Mouse (Mus musculus) liver, embryonic 13.5 days (tissue): Measurements from ENCODE around the gene Cobl. TPM values are rescaled to one million over a fixed set of nuclear protein-coding genes. Genes with fewer than 3 reads are reported as not detected.

Experiments
- ATAC-seq: fragments of 200-750 bp; cut with Nextera tagmentation; 2 replicates; pipeline ENCODE4 v1.8.0; 2017; ENCODE audit warnings: low read depth, mild to moderate bottlenecking, moderate number of reproducible peaks, moderate library complexity
- DNase-seq: peaks from one replicate; pipeline ENCODE4 v3.0.0; 2022
- H3K27ac ChIP-seq: fragments of 300-500 bp; sonication (generic); 2 replicates; pipeline ENCODE4 v1.5.1; 2015; ENCODE audit warnings: moderate library complexity, mild to moderate bottlenecking, inconsistent platforms
- H3K27me3 ChIP-seq: fragments of 300-500 bp; sonication (generic); 2 replicates; pipeline ENCODE4 v1.6.1; 2015; ENCODE audit warnings: mild to moderate bottlenecking, inconsistent platforms
- H3K36me3 ChIP-seq: fragments of 300-500 bp; sonication (generic); 2 replicates; pipeline ENCODE4 v1.6.1; 2015; ENCODE audit warnings: mild to moderate bottlenecking, inconsistent platforms
- H3K4me1 ChIP-seq: fragments of 300-500 bp; sonication (generic); replicated peaks from 2 replicates; pipeline ENCODE4 v1.6.1; 2015; ENCODE audit warnings: inconsistent platforms
- H3K4me2 ChIP-seq: fragments of 300-500 bp; sonication (generic); 2 replicates; pipeline ENCODE4 v1.6.1; 2015; ENCODE audit warnings: inconsistent platforms, mild to moderate bottlenecking, moderate library complexity
- H3K4me3 ChIP-seq: fragments of 300-500 bp; sonication (generic); replicated peaks from 2 replicates; pipeline ENCODE4 v1.5.1; 2015; ENCODE audit warnings: mild to moderate bottlenecking, inconsistent platforms
- H3K9ac ChIP-seq: fragments of 300-500 bp; sonication (generic); 2 replicates; pipeline ENCODE4 v1.6.1; 2015; ENCODE audit warnings: mild to moderate bottlenecking, inconsistent platforms
- H3K9me3 ChIP-seq: fragments of 300-500 bp; sonication (generic); replicated peaks from 2 replicates; pipeline ENCODE4 v1.6.1; 2016; ENCODE audit warnings: inconsistent platforms
- WGBS: fragments of 180-500 bp; shearing (Covaris S2); methylation state at CpG from one replicate; pipeline ENCODE4 v1.1.7; 2015; ENCODE audit not compliant: insufficient replicate concordance; 5-methylcytosine and 5-hydroxymethylcytosine counted together
- polyA plus RNA-seq: library from polyadenylated mRNA; unstranded; fragments of >200 nt; fragmentation: Nextera tagmentation; extraction: Ambion mirVana; gene quantifications from 2 replicates; pipeline ENCODE4 v1.2.1, GENCODE M21; 2015

Cobl gene
- polyA plus RNA-seq, 1 experiment from 2014 or later: 1.3 TPM

DNA sequence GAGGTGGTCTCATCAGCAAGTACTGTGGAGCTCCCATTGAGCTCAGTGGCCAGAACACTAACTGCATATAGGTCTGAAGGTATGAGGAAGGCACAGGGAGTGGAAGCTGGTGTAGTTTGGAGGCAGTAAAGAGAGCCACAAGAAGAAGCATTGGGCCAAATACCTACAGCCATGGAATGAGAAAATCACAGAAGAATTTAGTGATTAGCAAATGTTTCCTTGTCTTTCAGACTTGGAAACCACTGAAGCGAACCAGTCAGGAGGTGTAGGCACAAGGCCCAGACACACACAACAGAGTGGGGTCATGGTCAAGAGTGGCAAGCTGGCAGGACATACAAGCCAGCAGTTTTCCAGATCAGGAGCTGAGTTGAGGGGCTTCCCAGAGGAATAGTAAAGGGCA lies 230.6 kb downstream of the Cobl start:
- Histone ChIP-seq H3K9ac (no peak overlapping the region), H3K4me2 (no peak overlapping the region), H3K27ac (no peak overlapping the region), H3K4me3 (no peak overlapping the region), H3K27me3 (no peaks in the 10 kb centered on the region), H3K4me1 (no peaks in the 10 kb centered on the region), H3K36me3 (no peaks in the 10 kb centered on the region), H3K9me3 (no peaks in the 10 kb centered on the region)
- DNase-seq: no peak
- 59% methylated on average over 1 of the region's 1 CpGs for WGBS
- ATAC-seq: no peak

- Histone ChIP-seq H3K9ac (no peak overlapping the region), H3K4me1 (no peaks in the 10 kb centered on the region), H3K4me2 (no peak overlapping the region), H3K36me3 (no peaks in the 10 kb centered on the region), H3K4me3 (no peak overlapping the region), H3K9me3 (no peaks in the 10 kb centered on the region), H3K27me3 (no peaks in the 10 kb centered on the region), H3K27ac (no peak overlapping the region)
- DNase-seq (no peak), ATAC-seq (no peak)
- WGBS: 44% methylated on average over 3 of the region's 3 CpGs
Observed at GRCm38 (mm10) chr11:12232743-12233125, 232.0 kb downstream of the Cobl start.

- Histone ChIP-seq H3K4me3 (no peak overlapping the region), H3K4me2 (no peak overlapping the region), H3K27me3 (no peaks in the 10 kb centered on the region), H3K4me1 (no peaks in the 10 kb centered on the region), H3K27ac (no peak overlapping the region), H3K9ac (no peak overlapping the region), H3K9me3 (no peaks in the 10 kb centered on the region), H3K36me3 (no peaks in the 10 kb centered on the region)
- ATAC-seq (no peak), DNase-seq (no peak)
- WGBS: 71% methylated on average over 10 of the region's 10 CpGs
Observed at GRCm38 (mm10) chr11:12232041-12232742, 232.6 kb downstream of the Cobl start.

- Histone ChIP-seq H3K9me3 (no peaks in the 10 kb centered on the region), H3K36me3 (no peaks in the 10 kb centered on the region), H3K9ac (no peak overlapping the region), H3K27me3 (no peaks in the 10 kb centered on the region), H3K4me2 (no peak overlapping the region), H3K27ac (no peak overlapping the region), H3K4me3 (no peak overlapping the region), H3K4me1 (no peaks in the 10 kb centered on the region)
- WGBS: 46% methylated on average over 6 of the region's 6 CpGs
- DNase-seq (no peak), ATAC-seq (no peak)
Observed at GRCm38 (mm10) chr11:12231481-12232035, 233.2 kb downstream of the Cobl start.

GRCm38 (mm10) chr11:12229411-12229810 lies 235.3 kb downstream of the Cobl start:
- no peak for ATAC-seq
- DNase-seq: no peak
- Histone ChIP-seq H3K36me3 (no peaks in the 10 kb centered on the region), H3K4me1 (no peaks in the 10 kb centered on the region), H3K9me3 (no peaks in the 10 kb centered on the region), H3K27ac (no peak overlapping the region), H3K27me3 (peaks cover 5% of the 10 kb centered on the region; the same call in 1 of the 2 replicates), H3K9ac (no peak overlapping the region), H3K4me2 (no peak overlapping the region), H3K4me3 (no peak overlapping the region)
- 65% methylated on average over 7 of the region's 7 CpGs for WGBS

DNA sequence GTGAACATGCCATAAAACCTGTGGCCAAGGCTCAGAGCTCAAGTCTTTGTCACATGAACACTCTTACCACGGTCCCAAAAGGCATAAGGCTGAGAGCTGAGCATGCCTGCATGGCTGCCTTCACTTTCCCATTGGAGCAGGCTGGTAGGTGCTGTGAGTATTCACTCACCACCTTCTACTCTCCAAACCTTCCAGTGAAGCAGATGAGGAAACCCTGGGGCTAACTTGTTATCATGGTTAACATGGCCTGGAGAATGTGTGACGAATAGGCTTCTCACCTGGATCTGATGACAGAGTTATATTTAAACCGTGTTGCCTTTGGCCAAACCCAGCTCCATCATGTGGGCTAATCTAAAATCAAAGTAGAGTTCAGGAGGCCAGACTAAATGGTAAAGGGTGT lies 237.4 kb downstream of the Cobl start:
- H3K9ac ChIP-seq: no peak overlapping the region
- no peak overlapping the region for H3K27ac ChIP-seq
- H3K36me3 ChIP-seq: no peaks in the 10 kb centered on the region
- DNase-seq (no peak), ATAC-seq (no peak)
- H3K4me3 ChIP-seq: no peak overlapping the region
- 55% methylated on average over 3 of the region's 3 CpGs for WGBS
- H3K27me3 ChIP-seq: peaks cover 5% of the 10 kb centered on the region; the same call in 1 of the 2 replicates
- no peaks in the 10 kb centered on the region for H3K4me1 ChIP-seq
- no peaks in the 10 kb centered on the region for H3K9me3 ChIP-seq
- H3K4me2 ChIP-seq: no peak overlapping the region

GRCm38 (mm10) chr11:12219594-12220530 lies 244.9 kb downstream of the Cobl start:
- H3K36me3 ChIP-seq: no peaks in the 10 kb centered on the region
- H3K4me3 ChIP-seq: no peak overlapping the region
- H3K4me1 ChIP-seq: peaks cover 25% of the 10 kb centered on the region
- no peak overlapping the region for H3K9ac ChIP-seq
- 0 out of 2 replicates have a peak, but pooled peaks cover under 1% of the 10 kb centered on the region for H3K27me3 ChIP-seq
- no peak overlapping the region for H3K4me2 ChIP-seq
- no peaks in the 10 kb centered on the region for H3K9me3 ChIP-seq
- DNase-seq (no peak), ATAC-seq (no peak)
- 43% methylated on average over 4 of the region's 4 CpGs for WGBS
- no peak overlapping the region for H3K27ac ChIP-seq

GRCm38 (mm10) chr11:12216897-12217296 lies 247.9 kb downstream of the Cobl start:
- no peak for DNase-seq
- H3K4me2 ChIP-seq: no peak overlapping the region
- peaks cover 35% of the 10 kb centered on the region for H3K4me1 ChIP-seq
- no peak overlapping the region for H3K4me3 ChIP-seq
- no peak; the same call in 1 of the 2 replicates for ATAC-seq
- H3K27me3 ChIP-seq: no peaks in the 10 kb centered on the region
- no peak overlapping the region for H3K27ac ChIP-seq
- 59% methylated on average over 1 of the region's 1 CpGs for WGBS
- no peaks in the 10 kb centered on the region for H3K9me3 ChIP-seq
- no peak overlapping the region for H3K9ac ChIP-seq
- no peaks in the 10 kb centered on the region for H3K36me3 ChIP-seq

GRCm38 (mm10) chr11:12215582-12215981 lies 249.2 kb downstream of the Cobl start:
- ATAC-seq: peak; percentile 98

DNA sequence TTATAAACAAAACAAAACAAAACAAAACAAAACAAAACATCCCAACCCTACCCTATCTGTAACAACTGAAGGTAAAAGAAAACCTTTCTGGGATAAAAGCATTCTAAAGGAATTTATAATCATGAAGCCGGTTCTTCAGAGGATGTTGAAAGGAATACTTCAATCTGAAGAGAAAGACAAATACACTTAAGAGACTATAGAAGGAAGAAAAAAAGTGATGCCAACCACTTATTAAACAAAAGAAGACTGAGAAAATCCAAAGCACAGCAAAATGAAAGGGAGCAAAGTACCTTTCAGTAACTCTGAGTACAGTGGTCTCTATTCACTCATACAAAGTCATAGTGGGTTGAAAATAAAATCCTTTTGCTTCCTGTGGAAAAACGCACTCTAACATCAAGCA lies 256.2 kb downstream of the Cobl start:
- H3K4me1 ChIP-seq: peaks cover 31% of the 10 kb centered on the region
- H3K9ac ChIP-seq: no peak overlapping the region
- no peak overlapping the region for H3K4me3 ChIP-seq
- H3K36me3 ChIP-seq: no peaks in the 10 kb centered on the region
- H3K27ac ChIP-seq: no peak overlapping the region
- 73% methylated on average over 2 of the region's 2 CpGs for WGBS
- DNase-seq (no peak), ATAC-seq (no peak)
- H3K9me3 ChIP-seq: no peaks in the 10 kb centered on the region
- no peaks in the 10 kb centered on the region for H3K27me3 ChIP-seq
- no peak overlapping the region for H3K4me2 ChIP-seq

More at GRCm38 (mm10) chr11:12215582-12215981, 249.2 kb downstream of the Cobl start:
- 34% methylated on average over 1 of the region's 1 CpGs for WGBS
- no peak overlapping the region for H3K4me2 ChIP-seq
- no peaks in the 10 kb centered on the region for H3K9me3 ChIP-seq
- no peak overlapping the region for H3K9ac ChIP-seq
- peak; percentile 44 for DNase-seq
- H3K4me3 ChIP-seq: no peak overlapping the region
- H3K36me3 ChIP-seq: no peaks in the 10 kb centered on the region
- peaks cover 35% of the 10 kb centered on the region for H3K4me1 ChIP-seq
- H3K27ac ChIP-seq: no peak overlapping the region
- no peaks in the 10 kb centered on the region for H3K27me3 ChIP-seq
